Mouse (Mus musculus) mesoderm, embryonic 11.5 days (tissue): Measurements from ENCODE around the gene Borcs6.
A peak's percentile ranks its signal among the peaks of the same experiment; 100 is the strongest.

Experiments used
- DNase-seq: peaks from one replicate; pipeline ENCODE4 v3.0.0-alpha.2; 2012; ENCODE audit warnings: low read depth, low spot score

Borcs6 gene

GRCm38 (mm10) chr11:69048151-69048550 is 11.4 kb upstream of the Borcs6 start:
- no peak for DNase-seq

- DNase-seq: no peak
Observed at GRCm38 (mm10) chr11:69050748-69051147, 8.8 kb upstream of the Borcs6 start.

- DNase-seq: no peak
Observed at GRCm38 (mm10) chr11:69051771-69052170, 7.7 kb upstream of the Borcs6 start.

GRCm38 (mm10) chr11:69052824-69053421 is 6.6 kb upstream of the Borcs6 start:
- no peak for DNase-seq

- DNase-seq: no peak
Observed at GRCm38 (mm10) chr11:69053848-69054247, 5.7 kb upstream of the Borcs6 start.

- no peak for DNase-seq
Observed at GRCm38 (mm10) chr11:69058265-69058664, 1.3 kb upstream of the Borcs6 start.

- no peak for DNase-seq
Observed at GRCm38 (mm10) chr11:69058729-69059356, 674 bp upstream of the Borcs6 start.

- DNase-seq: no peak
Observed at GRCm38 (mm10) chr11:69059975-69060411, 476 bp downstream of the Borcs6 start.

GRCm38 (mm10) chr11:69060448-69061254 is 1.1 kb downstream of the Borcs6 start:
- DNase-seq: no peak

- DNase-seq: no peak
Observed at GRCm38 (mm10) chr11:69061255-69061912, 1.9 kb downstream of the Borcs6 start.

GRCm38 (mm10) chr11:69062194-69062760 is 2.8 kb downstream of the Borcs6 start:
- DNase-seq: peak; percentile 78

- peak; percentile 94 for DNase-seq
Observed at GRCm38 (mm10) chr11:69062761-69063224, 3.3 kb downstream of the Borcs6 start.

- peak; percentile 82 for DNase-seq
Observed at GRCm38 (mm10) chr11:69063413-69064201, 4.1 kb downstream of the Borcs6 start.

GRCm38 (mm10) chr11:69064259-69065133 is 5.0 kb downstream of the Borcs6 start:
- DNase-seq: no peak

- DNase-seq: no peak
Observed at GRCm38 (mm10) chr11:69065394-69065925, 5.9 kb downstream of the Borcs6 start.

- DNase-seq: no peak
Observed at GRCm38 (mm10) chr11:69066163-69066861, 6.8 kb downstream of the Borcs6 start.

GRCm38 (mm10) chr11:69066956-69067355 is 7.4 kb downstream of the Borcs6 start:
- DNase-seq: peak; percentile 89

GRCm38 (mm10) chr11:69067601-69068000 is 8.1 kb downstream of the Borcs6 start:
- no peak for DNase-seq

- DNase-seq: no peak
Observed at GRCm38 (mm10) chr11:69070093-69070492, 10.6 kb downstream of the Borcs6 start.
